Mouse (Mus musculus): ENCODE results near the gene Ddx21.

DNA sequence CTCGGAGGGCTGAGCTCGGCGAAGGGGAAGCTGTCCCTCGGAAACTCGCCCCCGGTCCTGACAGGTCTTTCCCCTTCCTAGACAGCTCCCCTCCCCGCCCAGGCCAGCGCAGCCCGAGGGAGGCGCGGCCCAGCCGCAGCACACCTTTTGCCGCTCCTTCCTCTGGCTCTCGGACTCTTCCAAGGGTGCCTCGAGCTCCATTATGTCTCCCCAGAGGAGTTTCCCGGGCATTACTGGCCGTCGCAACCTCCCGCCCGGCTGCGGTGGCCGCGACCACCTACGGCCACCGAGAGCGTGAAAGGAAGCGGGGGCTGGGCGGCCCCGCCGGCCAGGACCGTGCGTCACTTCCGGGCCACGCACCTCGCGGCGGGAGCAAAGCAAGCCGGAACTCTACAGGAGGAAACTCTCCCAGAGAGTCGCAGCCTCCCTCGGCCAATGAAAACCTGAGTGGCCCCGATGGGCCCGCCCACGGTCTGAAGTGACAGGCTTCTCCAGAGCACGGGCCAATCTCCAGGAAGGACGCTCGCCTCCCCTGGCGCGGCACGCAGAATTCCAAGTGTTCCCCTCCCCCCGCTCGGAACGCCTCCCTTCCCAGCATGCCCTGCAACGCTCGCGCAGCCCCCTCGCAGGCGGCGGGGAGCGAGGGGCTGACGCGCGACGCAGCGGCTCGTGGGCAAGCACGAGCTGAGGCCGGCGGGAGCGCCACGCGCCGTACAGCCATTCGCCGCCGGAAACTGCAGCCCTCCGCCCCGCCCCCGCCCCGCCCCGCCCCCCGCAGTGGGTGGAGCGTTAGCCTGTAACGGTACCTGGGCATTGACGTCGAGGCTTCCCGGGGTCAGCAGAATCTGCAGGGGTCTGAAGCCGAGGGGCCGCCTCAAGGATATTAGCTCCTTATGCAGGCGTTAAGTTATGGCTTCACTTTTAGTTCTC lies 49.1 kb upstream of the Ddx21 start, which contains the start of gene Ddx50:
- TF ChIP-seq CTCF (IDR thresholded peaks at IDR 0.05; ENCODE audit: borderline replicate concordance, extremely low read depth, insufficient read depth, insufficient read length) (no peak), POLR2A (IDR thresholded peaks at IDR 0.05; ENCODE audit: borderline replicate concordance, extremely low read depth, insufficient read depth, insufficient read length, poor library complexity, severe bottlenecking) (peak; percentile 93)
